Mouse (Mus musculus) liver, embryonic 11.5 days (tissue): ENCODE data around the gene Nhlrc4. TPM values are rescaled to one million over a fixed set of nuclear protein-coding genes. Genes with fewer than 3 reads are reported as not detected.

ENCODE experiments used
- ATAC-seq: fragments of 200-750 bp; cut with Nextera tagmentation; replicated peaks from 2 replicates; pipeline ENCODE4 v1.8.0; 2017; ENCODE audit warnings: moderate number of reproducible peaks, mild to moderate bottlenecking, moderate TSS enrichment, moderate library complexity; ENCODE audit not compliant: low FRiP score
- DNase-seq: peaks from one replicate; pipeline ENCODE4 v3.0.0-alpha.2; 2017; ENCODE audit warnings: low spot score
- H3K27ac ChIP-seq: fragments of 300-500 bp; sonication (generic); 2 replicates; pipeline ENCODE4 v1.5.1; 2014; ENCODE audit warnings: mild to moderate bottlenecking, low read depth, low read length, control low read depth
- H3K27me3 ChIP-seq: fragments of 300-500 bp; sonication (generic); replicated peaks from 2 replicates; pipeline ENCODE4 v1.6.1; 2014; ENCODE audit warnings: low read length, mixed read lengths; ENCODE audit not compliant: control insufficient read depth, insufficient read depth
- H3K36me3 ChIP-seq: fragments of 300-500 bp; sonication (generic); 2 replicates; pipeline ENCODE4 v1.6.1; 2014; ENCODE audit warnings: mild to moderate bottlenecking, low read length, moderate library complexity, mixed read lengths; ENCODE audit not compliant: control insufficient read depth, insufficient read depth
- H3K4me1 ChIP-seq: fragments of 300-500 bp; sonication (generic); replicated peaks from 2 replicates; pipeline ENCODE4 v1.6.1; 2014; ENCODE audit warnings: low read length, mixed read lengths; ENCODE audit not compliant: control insufficient read depth, insufficient read depth
- H3K4me2 ChIP-seq: fragments of 300-500 bp; sonication (generic); 2 replicates; pipeline ENCODE4 v1.6.1; 2014; ENCODE audit warnings: mild to moderate bottlenecking, control low read depth, moderate library complexity
- H3K4me3 ChIP-seq: fragments of 300-500 bp; sonication (generic); 2 replicates; pipeline ENCODE4 v1.5.1; 2014; ENCODE audit warnings: low read depth, low read length, control low read depth
- H3K9ac ChIP-seq: fragments of 300-500 bp; sonication (generic); 2 replicates; pipeline ENCODE4 v1.6.1; 2014; ENCODE audit warnings: low read depth, low read length, control low read depth
- H3K9me3 ChIP-seq: fragments of 300-500 bp; sonication (generic); 2 replicates; pipeline ENCODE4 v1.6.1; 2016; ENCODE audit warnings: low read length, inconsistent platforms, mixed read lengths; ENCODE audit not compliant: control insufficient read depth
- WGBS: fragments of 180-500 bp; shearing (Covaris S2); extraction: QIAGEN DNeasy Blood & Tissue Kit; methylation state at CpG from one replicate; pipeline ENCODE4 v1.1.7; 2014; 5-methylcytosine and 5-hydroxymethylcytosine counted together
- polyA plus RNA-seq: library from polyadenylated mRNA; unstranded; fragments of >200 nt; fragmentation: Nextera tagmentation; extraction: Ambion mirVana; gene quantifications from 2 replicates; pipeline ENCODE4 v1.2.1, GENCODE M21; 2014

Nhlrc4 gene
- polyA plus RNA-seq, 1 experiment from 2014 or later, result 0.85 TPM

- peaks cover 13% of the 10 kb centered on the region for H3K36me3 ChIP-seq
- H3K4me1 ChIP-seq, result peaks cover 24% of the 10 kb centered on the region
Measured at GRCm38 (mm10) chr17:25962413-25962905, 17.7 kb upstream of the Nhlrc4 start.

GRCm38 (mm10) chr17:25961566-25961965, 16.8 kb upstream of the Nhlrc4 start:
- 67% methylated on average over 5 of the region's 5 CpGs for WGBS
- Histone ChIP-seq H3K4me3 (no peak overlapping the region), H3K9ac (peak overlapping the region; percentile 39), H3K4me1 (peaks cover 24% of the 10 kb centered on the region), H3K27me3 (no peaks in the 10 kb centered on the region), H3K27ac (peak overlapping the region; percentile 76), H3K36me3 (peaks cover 13% of the 10 kb centered on the region), H3K4me2 (peak overlapping the region; percentile 40), H3K9me3 (no peaks in the 10 kb centered on the region)
- DNase-seq, result no peak
- ATAC-seq, result peak; percentile 96

More at GRCm38 (mm10) chr17:25962413-25962905, 17.7 kb upstream of the Nhlrc4 start:
- DNase-seq, result no peak
- Histone ChIP-seq H3K4me3 (no peak overlapping the region), H3K27ac (peak overlapping the region; percentile 76), H3K9me3 (no peaks in the 10 kb centered on the region), H3K4me2 (peak overlapping the region; percentile 40; the same call in 1 of the 2 replicates), H3K9ac (peak overlapping the region; percentile 39; the same call in 1 of the 2 replicates), H3K27me3 (no peaks in the 10 kb centered on the region)
- WGBS, result 86% methylated on average over 7 of the region's 7 CpGs
- no peak for ATAC-seq

- no peak overlapping the region for H3K27ac ChIP-seq
Measured at GRCm38 (mm10) chr17:25959630-25960467, 15.1 kb upstream of the Nhlrc4 start.

GRCm38 (mm10) chr17:25958771-25959494, 14.2 kb upstream of the Nhlrc4 start:
- H3K4me1 ChIP-seq, result peaks cover 24% of the 10 kb centered on the region
- DNase-seq, result no peak
- no peak overlapping the region for H3K4me3 ChIP-seq
- no peak overlapping the region for H3K27ac ChIP-seq
- 91% methylated on average over 11 of the region's 11 CpGs for WGBS
- ATAC-seq, result no peak
- no peak overlapping the region for H3K4me2 ChIP-seq
- no peaks in the 10 kb centered on the region for H3K9me3 ChIP-seq
- no peak overlapping the region for H3K9ac ChIP-seq
- 0 out of 2 replicates have a peak, but pooled peaks cover 3% of the 10 kb centered on the region for H3K27me3 ChIP-seq
- H3K36me3 ChIP-seq, result peaks cover 8% of the 10 kb centered on the region

More at GRCm38 (mm10) chr17:25959630-25960467, 15.1 kb upstream of the Nhlrc4 start:
- Histone ChIP-seq H3K9ac (no peak overlapping the region), H3K4me3 (no peak overlapping the region), H3K27me3 (no peaks in the 10 kb centered on the region), H3K36me3 (peaks cover 9% of the 10 kb centered on the region), H3K4me2 (no peak overlapping the region), H3K4me1 (peaks cover 24% of the 10 kb centered on the region), H3K9me3 (no peaks in the 10 kb centered on the region)
- DNase-seq (no peak), ATAC-seq (no peak)
- 92% methylated on average over 23 of the region's 23 CpGs for WGBS

- no peak overlapping the region for H3K4me2 ChIP-seq
- H3K36me3 ChIP-seq, result peaks cover 5% of the 10 kb centered on the region; the same call in 1 of the 2 replicates
- DNase-seq, result no peak
- H3K9ac ChIP-seq, result no peak overlapping the region
- ATAC-seq, result no peak
- H3K4me3 ChIP-seq, result no peak overlapping the region
- H3K27me3 ChIP-seq, result peaks cover 14% of the 10 kb centered on the region
- 85% methylated on average over 14 of the region's 14 CpGs for WGBS
- no peak overlapping the region for H3K27ac ChIP-seq
- peaks cover 24% of the 10 kb centered on the region for H3K4me1 ChIP-seq
- H3K9me3 ChIP-seq, result no peaks in the 10 kb centered on the region
Measured at GRCm38 (mm10) chr17:25957586-25958051, 12.9 kb upstream of the Nhlrc4 start.

GRCm38 (mm10) chr17:25956631-25957030, 11.9 kb upstream of the Nhlrc4 start:
- 88% methylated on average over 7 of the region's 7 CpGs for WGBS
- Histone ChIP-seq H3K4me2 (no peak overlapping the region), H3K36me3 (peaks cover 5% of the 10 kb centered on the region; the same call in 1 of the 2 replicates), H3K27ac (no peak overlapping the region), H3K9ac (no peak overlapping the region), H3K9me3 (no peaks in the 10 kb centered on the region), H3K4me3 (no peak overlapping the region), H3K27me3 (peaks cover 24% of the 10 kb centered on the region), H3K4me1 (peaks cover 21% of the 10 kb centered on the region)
- ATAC-seq, result no peak
- no peak for DNase-seq

GRCm38 (mm10) chr17:25956201-25956600, 11.4 kb upstream of the Nhlrc4 start:
- ATAC-seq, result no peak
- H3K9ac ChIP-seq, result no peak overlapping the region
- no peak overlapping the region for H3K27ac ChIP-seq
- H3K36me3 ChIP-seq, result peaks cover 5% of the 10 kb centered on the region; the same call in 1 of the 2 replicates
- peaks cover 21% of the 10 kb centered on the region for H3K4me1 ChIP-seq
- no peaks in the 10 kb centered on the region for H3K9me3 ChIP-seq
- no peak overlapping the region for H3K4me3 ChIP-seq
- H3K27me3 ChIP-seq, result peaks cover 28% of the 10 kb centered on the region
- no peak for DNase-seq
- 74% methylated on average over 7 of the region's 7 CpGs for WGBS
- H3K4me2 ChIP-seq, result no peak overlapping the region

GRCm38 (mm10) chr17:25955736-25956135, 11.0 kb upstream of the Nhlrc4 start:
- Histone ChIP-seq H3K9ac (no peak overlapping the region), H3K4me3 (no peak overlapping the region), H3K27me3 (peaks cover 33% of the 10 kb centered on the region), H3K4me2 (no peak overlapping the region), H3K4me1 (peaks cover 21% of the 10 kb centered on the region), H3K9me3 (no peaks in the 10 kb centered on the region), H3K36me3 (0 out of 2 replicates have a peak, but pooled peaks cover 5% of the 10 kb centered on the region), H3K27ac (no peak overlapping the region)
- ATAC-seq (no peak), DNase-seq (no peak)
- WGBS, result 66% methylated on average over 3 of the region's 3 CpGs
